Mouse (Mus musculus): ENCODE results near the gene Dnajc5.

DNA sequence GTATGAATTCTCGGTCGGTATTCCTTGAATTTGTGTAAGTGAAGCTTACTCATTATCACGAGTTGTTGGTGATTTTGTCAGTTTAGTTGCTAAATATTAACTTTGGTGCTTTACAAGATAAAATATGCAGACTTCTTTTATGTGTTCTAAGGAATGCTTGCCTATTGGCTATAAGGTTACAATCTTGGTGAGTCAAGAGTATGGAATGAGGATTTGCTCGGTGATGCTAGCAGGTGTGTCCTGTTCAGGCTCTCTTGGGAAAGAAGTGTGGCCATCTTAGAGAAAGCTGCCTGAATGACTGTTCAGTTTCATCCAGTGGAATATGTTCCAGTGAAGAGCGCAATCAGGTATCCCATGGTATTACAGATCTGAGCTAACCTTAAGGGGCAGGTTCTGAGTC lies 5.2 kb downstream of the Dnajc5 start:
- TF ChIP-seq ZNF384 (IDR thresholded peaks at IDR 0.05; ENCODE audit: low read depth, low read length), result no peak
- no peak for TF ChIP-seq ZC3H11A (IDR thresholded peaks at IDR 0.05; ENCODE audit: borderline replicate concordance, low read depth, low read length)
- TF ChIP-seq MAFK (IDR thresholded peaks at IDR 0.05; ENCODE audit: insufficient read depth, low read depth, low read length), result no peak
- TF ChIP-seq HCFC1 (IDR thresholded peaks at IDR 0.05; ENCODE audit: borderline replicate concordance, insufficient read depth, low read length), result no peak
- no peak for TF ChIP-seq CHD2 (IDR thresholded peaks at IDR 0.05; ENCODE audit: low read depth, low read length)
